Mouse (Mus musculus): ENCODE data around the gene Rnd3. TPM values are rescaled to one million over a fixed set of nuclear protein-coding genes. Genes with fewer than 3 reads are reported as not detected.

Gene Rnd3
- polyA plus RNA-seq (2015; fragmentation: Nextera tagmentation; extraction: Ambion mirVana), result 12.9 and 14.4 TPM in 2 replicates

DNA sequence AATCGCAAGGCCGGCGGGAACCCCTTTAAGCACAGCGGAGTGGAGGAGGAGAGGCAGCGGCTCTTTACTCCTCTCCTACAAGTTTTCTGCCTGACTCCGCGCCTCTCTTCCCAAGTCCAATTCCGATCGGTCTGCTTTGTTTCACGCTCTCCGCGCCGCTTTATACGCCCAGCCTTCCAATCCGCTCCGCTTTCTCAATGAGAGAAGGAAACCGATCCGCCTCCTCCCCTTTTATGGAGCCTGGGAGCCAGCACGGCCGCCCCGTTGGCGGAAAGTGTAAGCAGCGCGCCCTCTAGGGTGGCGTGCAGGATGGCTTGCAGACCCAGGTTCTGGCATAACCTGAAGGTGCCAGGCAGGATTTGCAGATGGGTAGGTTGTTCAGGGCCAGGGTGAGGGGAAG, at the start of gene Rnd3:
TSS of gene Rnd3 (minus strand) at position 137 of the 400 bp plus-strand sequence.
- Histone ChIP-seq H3K36me3 (ENCODE audit: control insufficient read depth, insufficient read depth) (no peaks in the 10 kb centered on the region), H3K4me1 (ENCODE audit: control insufficient read depth, low read depth, low read length) (no peaks in the 10 kb centered on the region; the same call in 1 of the 2 replicates), H3K9ac (ENCODE audit: low read depth, low read length) (peak within 1 kb of the TSS; percentile 65), H3K4me3 (ENCODE audit: low read depth, low read length) (peak within 1 kb of the TSS; percentile 64), H3K4me2 (ENCODE audit: low read depth, low read length) (peak within 1 kb of the TSS; percentile 47), H3K27me3 (ENCODE audit: control insufficient read depth, insufficient read depth, low read depth, low read length) (peaks cover 17% of the 10 kb centered on the region), H3K27ac (ENCODE audit: low read length) (peak within 1 kb of the TSS; percentile 59), H3K9me3 (replicated peaks; ENCODE audit: control insufficient read depth, low read length) (no peaks in the 10 kb centered on the region)
- WGBS (ENCODE audit: insufficient replicate concordance), result under 1% methylated on average over 25 of the region's 25 CpGs
- ATAC-seq (ENCODE audit: low read depth), result peak; percentile 73

- Histone ChIP-seq H3K36me3 (ENCODE audit: control insufficient read depth, insufficient read depth) (no peaks in the 10 kb centered on the region), H3K4me3 (ENCODE audit: low read depth, low read length) (no peak overlapping the region)
- ATAC-seq (ENCODE audit: low read depth), result no peak
These were observed 43.4 kb upstream of the Rnd3 start for GRCm38 (mm10) chr2:51192319-51192718.

GRCm38 (mm10) chr2:51185762-51186161, 36.9 kb upstream of the Rnd3 start:
- H3K27me3 ChIP-seq (ENCODE audit: control insufficient read depth, insufficient read depth, low read depth, low read length), result no peaks in the 10 kb centered on the region
- no peaks in the 10 kb centered on the region for H3K9me3 ChIP-seq (replicated peaks; ENCODE audit: control insufficient read depth, low read length)
- H3K4me3 ChIP-seq (ENCODE audit: low read depth, low read length), result no peak overlapping the region
- ATAC-seq (ENCODE audit: low read depth), result no peak
- no peaks in the 10 kb centered on the region for H3K4me1 ChIP-seq (ENCODE audit: control insufficient read depth, low read depth, low read length)
- no peak overlapping the region for H3K4me2 ChIP-seq (ENCODE audit: low read depth, low read length)
- 67% methylated on average over 2 of the region's 2 CpGs for WGBS (ENCODE audit: insufficient replicate concordance)
- no peak overlapping the region for H3K27ac ChIP-seq (ENCODE audit: low read length)
- no peaks in the 10 kb centered on the region for H3K36me3 ChIP-seq (ENCODE audit: control insufficient read depth, insufficient read depth)
- no peak overlapping the region for H3K9ac ChIP-seq (ENCODE audit: low read depth, low read length)

More at GRCm38 (mm10) chr2:51192319-51192718, 43.4 kb upstream of the Rnd3 start:
- Histone ChIP-seq H3K27ac (ENCODE audit: low read length) (no peak overlapping the region), H3K27me3 (ENCODE audit: control insufficient read depth, insufficient read depth, low read depth, low read length) (no peaks in the 10 kb centered on the region), H3K9ac (ENCODE audit: low read depth, low read length) (no peak overlapping the region), H3K4me2 (ENCODE audit: low read depth, low read length) (no peak overlapping the region), H3K4me1 (ENCODE audit: control insufficient read depth, low read depth, low read length) (no peaks in the 10 kb centered on the region), H3K9me3 (replicated peaks; ENCODE audit: control insufficient read depth, low read length) (no peaks in the 10 kb centered on the region)
- 45% methylated on average over 2 of the region's 2 CpGs for WGBS (ENCODE audit: insufficient replicate concordance)

DNA sequence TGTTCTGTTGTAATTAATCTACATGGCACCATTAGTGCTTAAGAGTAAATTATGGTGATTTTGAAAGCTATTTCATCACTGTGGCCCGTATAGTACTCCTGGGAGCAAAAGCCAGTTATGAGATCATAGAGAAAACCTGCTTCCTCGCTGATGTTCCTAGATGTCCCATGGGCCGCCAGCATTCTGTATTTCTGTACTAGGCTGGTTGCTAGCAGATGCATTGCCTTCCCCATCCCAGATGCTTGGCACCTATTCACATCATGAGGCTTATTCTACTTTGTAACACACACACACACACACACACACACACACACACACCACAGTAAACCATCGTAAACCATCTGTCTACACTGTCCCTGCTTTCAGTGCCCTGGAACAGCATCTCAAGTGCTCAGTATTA, 34.1 kb upstream of the Rnd3 start:
- no peaks in the 10 kb centered on the region for H3K9me3 ChIP-seq (replicated peaks; ENCODE audit: control insufficient read depth, low read length)
- H3K9ac ChIP-seq (ENCODE audit: low read depth, low read length), result no peak overlapping the region
- no peaks in the 10 kb centered on the region for H3K4me1 ChIP-seq (ENCODE audit: control insufficient read depth, low read depth, low read length)
- no peaks in the 10 kb centered on the region for H3K36me3 ChIP-seq (ENCODE audit: control insufficient read depth, insufficient read depth)
- H3K27me3 ChIP-seq (ENCODE audit: control insufficient read depth, insufficient read depth, low read depth, low read length), result no peaks in the 10 kb centered on the region
- H3K4me3 ChIP-seq (ENCODE audit: low read depth, low read length), result no peak overlapping the region
- no peak overlapping the region for H3K27ac ChIP-seq (ENCODE audit: low read length)
- ATAC-seq (ENCODE audit: low read depth), result no peak
- 77% methylated on average over 4 of the region's 4 CpGs for WGBS (ENCODE audit: insufficient replicate concordance)
- no peak overlapping the region for H3K4me2 ChIP-seq (ENCODE audit: low read depth, low read length)

GRCm38 (mm10) chr2:51181376-51181775, 32.5 kb upstream of the Rnd3 start:
- Histone ChIP-seq H3K4me3 (ENCODE audit: low read depth, low read length) (no peak overlapping the region), H3K4me1 (ENCODE audit: control insufficient read depth, low read depth, low read length) (no peaks in the 10 kb centered on the region), H3K9me3 (replicated peaks; ENCODE audit: control insufficient read depth, low read length) (no peaks in the 10 kb centered on the region), H3K4me2 (ENCODE audit: low read depth, low read length) (no peak overlapping the region), H3K36me3 (ENCODE audit: control insufficient read depth, insufficient read depth) (no peaks in the 10 kb centered on the region), H3K27me3 (ENCODE audit: control insufficient read depth, insufficient read depth, low read depth, low read length) (no peaks in the 10 kb centered on the region), H3K27ac (ENCODE audit: low read length) (no peak overlapping the region), H3K9ac (ENCODE audit: low read depth, low read length) (no peak overlapping the region)
- no peak for ATAC-seq (ENCODE audit: low read depth)

DNA sequence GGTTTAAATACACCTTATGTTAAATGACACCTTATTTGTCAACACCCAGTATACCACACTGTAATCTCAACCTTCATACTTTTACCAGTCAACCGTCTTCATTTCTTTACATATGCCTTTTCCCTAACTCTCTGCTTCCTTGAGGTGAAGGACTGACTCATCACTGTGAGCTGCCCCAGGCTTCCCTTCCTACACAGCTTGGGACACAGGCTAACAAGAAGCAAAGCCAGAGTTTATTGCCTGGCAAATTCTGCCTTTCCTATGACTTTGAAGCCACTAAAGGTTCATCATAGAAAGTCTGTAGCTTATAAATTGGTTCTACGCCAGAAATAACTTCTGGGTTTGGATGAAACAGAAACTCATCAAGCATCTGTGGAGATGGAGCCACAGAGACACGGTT, 30.2 kb upstream of the Rnd3 start:
- H3K4me1 ChIP-seq (ENCODE audit: control insufficient read depth, low read depth, low read length), result no peaks in the 10 kb centered on the region
- WGBS (ENCODE audit: insufficient replicate concordance), result 57% methylated on average over 3 of the region's 3 CpGs
- no peak overlapping the region for H3K4me2 ChIP-seq (ENCODE audit: low read depth, low read length)
- no peak overlapping the region for H3K9ac ChIP-seq (ENCODE audit: low read depth, low read length)
- H3K27ac ChIP-seq (ENCODE audit: low read length), result no peak overlapping the region
- H3K36me3 ChIP-seq (ENCODE audit: control insufficient read depth, insufficient read depth), result no peaks in the 10 kb centered on the region
- H3K27me3 ChIP-seq (ENCODE audit: control insufficient read depth, insufficient read depth, low read depth, low read length), result no peaks in the 10 kb centered on the region
- no peak overlapping the region for H3K4me3 ChIP-seq (ENCODE audit: low read depth, low read length)
- H3K9me3 ChIP-seq (replicated peaks; ENCODE audit: control insufficient read depth, low read length), result no peaks in the 10 kb centered on the region
- no peak for ATAC-seq (ENCODE audit: low read depth)

DNA sequence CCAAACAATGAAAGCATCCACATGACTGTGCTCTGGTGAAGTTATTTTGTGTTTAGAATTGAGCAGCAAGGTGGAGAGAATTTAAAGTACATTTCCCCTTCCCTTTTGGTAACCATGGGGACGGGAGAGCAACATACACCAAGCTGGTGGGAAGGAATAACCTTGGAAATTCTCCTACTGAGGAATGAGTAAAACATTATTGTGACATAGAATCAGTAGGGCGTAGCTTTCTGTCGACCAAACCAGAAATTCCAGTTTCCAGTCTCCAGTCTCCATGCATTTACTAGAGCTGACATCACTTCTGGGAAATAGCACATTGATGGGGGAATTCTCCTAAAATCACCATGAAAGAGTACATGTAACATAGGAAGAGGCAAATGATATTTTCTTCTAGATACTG, 28.7 kb upstream of the Rnd3 start:
- Histone ChIP-seq H3K27ac (ENCODE audit: low read length) (no peak overlapping the region), H3K9me3 (replicated peaks; ENCODE audit: control insufficient read depth, low read length) (no peaks in the 10 kb centered on the region), H3K4me3 (ENCODE audit: low read depth, low read length) (no peak overlapping the region), H3K36me3 (ENCODE audit: control insufficient read depth, insufficient read depth) (no peaks in the 10 kb centered on the region), H3K9ac (ENCODE audit: low read depth, low read length) (no peak overlapping the region), H3K27me3 (ENCODE audit: control insufficient read depth, insufficient read depth, low read depth, low read length) (no peaks in the 10 kb centered on the region), H3K4me2 (ENCODE audit: low read depth, low read length) (no peak overlapping the region), H3K4me1 (ENCODE audit: control insufficient read depth, low read depth, low read length) (no peaks in the 10 kb centered on the region)
- 56% methylated on average over 3 of the region's 3 CpGs for WGBS (ENCODE audit: insufficient replicate concordance)
- ATAC-seq (ENCODE audit: low read depth), result no peak

DNA sequence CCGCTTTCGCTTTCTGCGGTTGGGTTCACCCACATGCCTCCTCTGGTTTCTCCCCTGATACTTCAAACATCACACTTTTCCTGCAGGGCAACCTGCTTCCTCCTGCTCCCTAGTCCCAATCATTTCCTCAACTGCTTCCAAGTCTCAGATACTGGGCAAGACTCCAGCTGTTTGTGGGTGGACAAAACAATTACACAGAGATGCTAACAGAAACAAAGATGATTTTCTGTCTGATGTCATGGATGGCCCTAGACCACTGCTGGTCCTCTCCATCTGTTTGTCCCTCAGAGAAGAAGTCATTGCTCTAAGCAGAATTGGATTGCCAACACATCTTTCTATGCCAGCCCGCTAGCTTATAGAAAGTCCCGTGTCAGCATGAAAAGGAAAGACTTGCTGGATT, 26.4 kb upstream of the Rnd3 start:
- Histone ChIP-seq H3K4me1 (ENCODE audit: control insufficient read depth, low read depth, low read length) (no peaks in the 10 kb centered on the region), H3K36me3 (ENCODE audit: control insufficient read depth, insufficient read depth) (no peaks in the 10 kb centered on the region), H3K9me3 (replicated peaks; ENCODE audit: control insufficient read depth, low read length) (no peaks in the 10 kb centered on the region), H3K4me2 (ENCODE audit: low read depth, low read length) (no peak overlapping the region), H3K9ac (ENCODE audit: low read depth, low read length) (no peak overlapping the region), H3K4me3 (ENCODE audit: low read depth, low read length) (no peak overlapping the region), H3K27ac (ENCODE audit: low read length) (no peak overlapping the region), H3K27me3 (ENCODE audit: control insufficient read depth, insufficient read depth, low read depth, low read length) (no peaks in the 10 kb centered on the region)
- 71% methylated on average over 5 of the region's 5 CpGs for WGBS (ENCODE audit: insufficient replicate concordance)
- no peak for ATAC-seq (ENCODE audit: low read depth)

DNA sequence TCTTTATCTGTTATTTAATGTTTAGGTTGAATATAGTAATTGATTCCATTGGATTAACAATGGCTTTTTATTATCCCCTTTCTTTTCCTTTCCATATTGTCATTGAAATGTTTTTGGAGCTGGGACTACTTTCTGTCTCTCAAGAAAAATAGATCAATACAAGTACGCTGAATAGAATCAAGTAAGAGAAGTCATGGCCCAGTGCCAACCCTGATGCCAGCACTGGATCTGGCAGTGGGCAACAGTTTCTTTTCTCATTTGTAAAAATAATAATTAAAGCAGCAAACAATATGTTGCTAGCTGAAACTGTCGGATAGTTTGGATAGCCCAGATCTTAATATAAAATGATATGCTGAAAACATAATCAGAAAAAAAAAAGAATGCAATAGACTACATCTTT, 12.2 kb upstream of the Rnd3 start:
- Histone ChIP-seq H3K36me3 (ENCODE audit: control insufficient read depth, insufficient read depth) (no peaks in the 10 kb centered on the region), H3K4me2 (ENCODE audit: low read depth, low read length) (no peak overlapping the region), H3K9me3 (replicated peaks; ENCODE audit: control insufficient read depth, low read length) (no peaks in the 10 kb centered on the region), H3K4me3 (ENCODE audit: low read depth, low read length) (no peak overlapping the region), H3K9ac (ENCODE audit: low read depth, low read length) (no peak overlapping the region), H3K27me3 (ENCODE audit: control insufficient read depth, insufficient read depth, low read depth, low read length) (no peaks in the 10 kb centered on the region), H3K4me1 (ENCODE audit: control insufficient read depth, low read depth, low read length) (no peaks in the 10 kb centered on the region), H3K27ac (ENCODE audit: low read length) (no peak overlapping the region)
- ATAC-seq (ENCODE audit: low read depth), result no peak
- WGBS (ENCODE audit: insufficient replicate concordance), result 67% methylated on average over 2 of the region's 2 CpGs
